In the genomic region with DNA sequence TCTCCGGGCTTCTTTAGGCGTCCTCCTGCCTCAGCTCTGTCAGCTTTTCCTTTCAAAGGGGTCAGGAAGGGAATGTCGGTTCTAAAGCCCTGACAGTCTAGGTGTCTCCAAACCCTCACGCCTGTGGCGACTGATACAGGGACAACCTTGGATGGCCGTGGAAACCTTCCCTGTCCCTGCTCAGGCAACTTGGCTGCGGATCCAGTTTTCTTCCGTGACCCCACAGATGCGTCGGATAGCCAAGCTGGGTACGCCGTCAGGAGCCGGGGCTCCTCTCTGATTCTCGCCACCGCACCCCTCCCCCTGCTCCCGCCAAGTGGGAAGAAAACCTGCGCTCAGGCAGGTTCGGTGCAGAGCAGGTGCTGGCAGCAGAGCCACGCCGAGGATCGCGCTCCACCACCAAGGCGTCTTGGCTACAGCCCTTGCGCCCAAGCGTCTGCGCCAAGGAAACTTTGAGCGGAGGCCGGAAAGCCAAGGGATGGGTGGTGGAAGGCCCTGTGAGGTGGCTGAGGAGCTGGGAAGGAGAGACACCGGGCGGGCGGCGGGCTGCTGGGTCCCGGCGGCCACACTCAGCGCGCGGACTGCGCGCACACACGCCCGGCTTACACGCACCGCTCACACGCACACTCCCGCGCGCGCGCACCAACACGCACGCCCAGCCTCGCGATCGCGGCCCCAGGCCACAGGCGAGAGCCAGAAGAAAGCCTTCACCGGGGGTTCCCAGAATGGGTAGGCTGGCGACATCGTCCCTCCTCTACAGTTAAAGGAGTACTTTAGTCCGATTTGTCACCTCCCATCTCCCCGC, we compare ENCODE assay signal across 9 mouse cellular contexts. TPM values are rescaled to one million over a fixed set of nuclear protein-coding genes. Genes with fewer than 3 reads are reported as not detected.
DNase-seq lines count a peak whose midpoint lies in the region; TF ChIP-seq lines count a peak whose summit lies in the region.
"Had no signal": no experiment of that assay in that cellular context is flagged by ENCODE, and none has a peak within 500 bp of the region (broad histone marks: within the 10 kb centered on the region; RNA-seq: fewer than 3 reads in every experiment).

A gene (minus strand): TSS at position 598 of the 805 bp plus-strand sequence.

- peak within 1 kb of the TSS; percentile 8 for H3K4me2 ChIP-seq in myocyte (ENCODE audit: low read depth)

- no peak within 1 kb of the TSS for H3ac ChIP-seq in myocyte (ENCODE audit: control insufficient read depth, insufficient read length)

- no peak for TF ChIP-seq POLR2A in myocyte (IDR thresholded peaks at IDR 0.05; ENCODE audit: insufficient read length, low read depth)

- H3K27me3 ChIP-seq in myocyte (ENCODE audit: control insufficient read depth, insufficient read depth, insufficient read length), result no peaks in the 10 kb centered on the region

- intact Hi-C loops in gastrocnemius, postnatal 14 days (cut with DNase I; ENCODE audit: low total_unique reads), result no loop called here
- intact Hi-C loops in left cerebral cortex, adult 2 months (cut with DNase I), result loop anchor here (10.0 kb wide), 1 partner anchor 1577 kb away; no protein-coding TSS in a partner anchor

- no peaks in the 10 kb centered on the region for H3K36me3 ChIP-seq in myocyte (ENCODE audit: control insufficient read depth, insufficient read depth)
- H3K36me3 ChIP-seq: G1E had no signal

- peak within 1 kb of the TSS; percentile 89 for H3K27ac ChIP-seq in left cerebral cortex, adult 2 months

- no peaks in the 10 kb centered on the region for H3K79me2 ChIP-seq in myocyte (ENCODE audit: control insufficient read depth, insufficient read depth)

- no peak for TF ChIP-seq CTCF in left cerebral cortex, adult 2 months (IDR thresholded peaks at IDR 0.05)

- H3K4me3 ChIP-seq in left cerebral cortex, adult 2 months, result peak within 1 kb of the TSS; percentile 70
- no peak within 1 kb of the TSS for H3K4me3 ChIP-seq in myocyte

- peak; percentile 15 to 17 for DNase-seq in gastrocnemius, postnatal 4 days (ENCODE audit: low spot score in 2 of 2)
- DNase-seq in gastrocnemius, postnatal 14 days, result no peak
- peak; percentile 56 for DNase-seq in R1 (ENCODE audit: low read depth, low spot score)
- DNase-seq in frontal cortex, adult 2 months (ENCODE audit: extremely low spot score in 1 of 2, low spot score in 1 of 2), result peak; percentile 3 to 64
- DNase-seq in left cerebral cortex, adult 2 months (ENCODE audit: extremely low spot score in 1 of 2, low spot score in 2 of 2), result peak; percentile 66 to 68
- DNase-seq in spleen, postnatal 14 days (ENCODE audit: low spot score in 2 of 2), result no peak
- DNase-seq in adrenal gland, adult 2 months, result no peak

TF ChIP-seq in myocyte, 11 proteins besides CTCF, POLR2A, EP300 and RAD21:
- TF ChIP-seq TCF12 (IDR thresholded peaks at IDR 0.05; ENCODE audit: insufficient read depth, poor library complexity, severe bottlenecking), result no peak
- no peak for TF ChIP-seq REST (IDR thresholded peaks at IDR 0.05; ENCODE audit: insufficient read depth, insufficient read length)
- no peak for TF ChIP-seq POLR2AphosphoS2 (IDR thresholded peaks at IDR 0.05; ENCODE audit: insufficient read length, low read depth)
- no peak for TF ChIP-seq TCF3 (IDR thresholded peaks at IDR 0.05; ENCODE audit: insufficient read length, low read depth)
- no peak for TF ChIP-seq E2F4 (IDR thresholded peaks at IDR 0.05; ENCODE audit: insufficient read depth)
- TF ChIP-seq SRF (IDR thresholded peaks at IDR 0.05; ENCODE audit: control insufficient read depth, insufficient read length, low read depth), result no peak
- TF ChIP-seq MAX (IDR thresholded peaks at IDR 0.05; ENCODE audit: low read depth), result no peak
- no peak for TF ChIP-seq MYOG (IDR thresholded peaks at IDR 0.05; ENCODE audit: control insufficient read depth in 1 of 3, insufficient read depth in 1 of 3, insufficient read length in 2 of 3, low read depth in 2 of 3)
- no peak for TF ChIP-seq CEBPB (IDR thresholded peaks at IDR 0.05; ENCODE audit: insufficient read depth, poor library complexity, severe bottlenecking)
- no peak for TF ChIP-seq USF1 (IDR thresholded peaks at IDR 0.05; ENCODE audit: low read depth)
- no peak for TF ChIP-seq MYOD1 (IDR thresholded peaks at IDR 0.05; ENCODE audit: control insufficient read depth in 1 of 3, insufficient read length in 2 of 3, low read depth in 2 of 3)

RNA-seq across cellular contexts. Expression of the gene that starts here (rescaled TPM):
- total RNA-seq in gastrocnemius, postnatal 4 days (2021), result under 1 TPM in 1 of 2 experiments, not detected in 1; 0.23 TPM
- not detected for total RNA-seq in gastrocnemius, postnatal 14 days (2021)
- 10.7 and 12.6 TPM in 2 replicates for polyA plus RNA-seq in frontal cortex, adult 2 months (2012; rRNA removed)
- total RNA-seq in left cerebral cortex, adult 2 months (2021), result 10 to 100 TPM; 71.4 to 85.2 TPM
- 0.13 TPM for polyA plus RNA-seq in myocyte (2012; fragmentation: generic; extraction: Trizol)
- total RNA-seq in adrenal gland, adult 2 months (2021), result under 1 TPM in 1 of 2 experiments, not detected in 1; 0.32 TPM
- polyA plus RNA-seq in adrenal gland, adult 2 months (2012; rRNA removed), result 0.04 TPM in 1 of 2 replicates, not detected in the other
- polyA plus RNA-seq: G1E had no signal

Comparison
In these comparisons a context has a peak if more than half of its experiments do, and no peak if none do; other contexts are left out.
1. RNA of the gene that starts here (total RNA-seq): 71.4 to 85.2 TPM in left cerebral cortex, adult 2 months; 0.32 TPM in adrenal gland, adult 2 months, 0.23 TPM in gastrocnemius, postnatal 4 days and not detected in gastrocnemius, postnatal 14 days; every median in the first group is over 10 times any median in the second.
2. RNA of the gene that starts here (polyA plus RNA-seq): 10.7 to 12.6 TPM in frontal cortex, adult 2 months; 0.13 TPM in myocyte (single experiment) and 0.04 TPM in adrenal gland, adult 2 months; every median in the first group is over 10 times any median in the second.
3. Peak in DNase-seq in gastrocnemius, postnatal 4 days; RNA of the gene not detected or under 1 TPM.
4. DNase-seq: peak in R1 (single experiment), frontal cortex, adult 2 months (2 of 2) and left cerebral cortex, adult 2 months (2 of 2); none in gastrocnemius, postnatal 14 days (single experiment), spleen, postnatal 14 days (0 of 2) and adrenal gland, adult 2 months (single experiment).